Mouse (Mus musculus) liver, adult 2 months (tissue): ENCODE measurements around the gene Stk26.

Experiments
- CTCF ChIP-seq: fragments of 200-500 bp; IDR thresholded peaks from 2 replicates; pipeline ENCODE4 v1.5.1; 2011; ENCODE audit warnings: low read depth, low read length, control low read depth
- POLR2A ChIP-seq: fragments of 200-500 bp; IDR thresholded peaks from 2 replicates; pipeline ENCODE4 v1.6.1; 2011; ENCODE audit warnings: low read length, control low read depth; ENCODE audit not compliant: insufficient read depth; ENCODE audit errors: extremely low read depth

DNA sequence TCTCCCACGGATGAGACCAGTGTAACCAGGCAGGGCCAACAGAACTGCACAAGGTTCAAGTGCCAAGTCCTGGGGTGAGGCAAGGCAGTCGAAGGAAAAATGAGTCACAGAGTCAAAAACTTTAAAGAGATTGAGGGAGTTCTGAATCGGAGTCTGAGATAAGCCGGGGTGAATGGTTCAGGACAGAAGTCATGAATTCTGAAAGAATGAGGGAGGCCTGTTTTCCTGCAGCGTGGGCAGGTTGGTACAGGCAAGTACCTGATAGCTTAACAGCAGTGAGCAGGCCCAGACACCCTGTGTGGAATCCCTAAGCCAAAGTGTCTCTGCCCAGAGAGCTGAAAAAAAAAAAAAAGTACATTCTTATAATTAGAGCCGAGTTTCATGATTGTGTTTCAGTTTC lies 17.0 kb upstream of the Stk26 start:
- TF ChIP-seq CTCF = no peak
- TF ChIP-seq POLR2A = no peak
